Mouse (Mus musculus): ENCODE measurements around the gene Cpeb3. TPM values are rescaled to one million over a fixed set of nuclear protein-coding genes. Genes with fewer than 3 reads are reported as not detected.
"Not testable (repeated sequence)": the region's sequence is repeated elsewhere in the genome, so short reads cannot be mapped to it uniquely, and the experiment has no call there.

Gene Cpeb3
- polyA plus RNA-seq, 1 experiment from 2014 or later, result 1.3 TPM

DNA sequence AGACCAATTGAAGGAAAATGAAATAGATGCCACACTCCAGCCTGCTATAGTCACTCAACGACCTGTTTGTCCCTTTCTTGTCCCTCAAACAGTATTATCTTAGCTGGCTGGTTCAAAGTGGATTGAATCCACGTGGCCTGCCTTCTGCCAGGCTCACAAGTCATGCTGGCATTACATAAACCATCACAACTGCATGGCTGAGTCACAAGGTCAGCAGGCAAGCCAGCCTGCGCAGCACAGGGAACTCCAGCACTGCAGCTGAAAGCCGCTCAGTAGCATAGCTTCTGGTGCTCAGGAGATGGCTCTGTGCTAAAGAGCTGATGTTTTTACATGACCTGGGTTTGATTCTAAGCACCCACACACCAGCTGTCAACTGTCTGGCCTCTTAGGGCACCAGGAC, 130.3 kb downstream of the Cpeb3 start:
- H3K36me3 ChIP-seq (ENCODE audit: insufficient read depth, low read length), result no peaks in the 10 kb centered on the region
- no peak overlapping the region for H3K4me2 ChIP-seq (replicated peaks; ENCODE audit: low read depth, low read length)
- H3K9ac ChIP-seq (replicated peaks; ENCODE audit: low read length), result no peak overlapping the region
- H3K4me3 ChIP-seq (ENCODE audit: low read length), result no peak overlapping the region
- no peak for ATAC-seq (ENCODE audit: low FRiP score, low TSS enrichment)
- WGBS, result 31% methylated on average over 4 of the region's 4 CpGs
- H3K4me1 ChIP-seq (ENCODE audit: insufficient read depth, low read length), result no peaks in the 10 kb centered on the region
- H3K27ac ChIP-seq (ENCODE audit: low read length), result no peak overlapping the region
- no peaks in the 10 kb centered on the region for H3K9me3 ChIP-seq (ENCODE audit: low read length)
- no peaks in the 10 kb centered on the region for H3K27me3 ChIP-seq (ENCODE audit: insufficient read depth, low read length)

- H3K36me3 ChIP-seq (ENCODE audit: insufficient read depth, low read length); H3K4me1 ChIP-seq (ENCODE audit: insufficient read depth, low read length); H3K27me3 ChIP-seq (ENCODE audit: insufficient read depth, low read length); H3K9ac ChIP-seq (replicated peaks; ENCODE audit: low read length); ATAC-seq (ENCODE audit: low FRiP score, low TSS enrichment); H3K4me3 ChIP-seq (ENCODE audit: low read length); H3K27ac ChIP-seq (ENCODE audit: low read length); H3K4me2 ChIP-seq (replicated peaks; ENCODE audit: low read depth, low read length); H3K9me3 ChIP-seq (ENCODE audit: low read length): not testable (repeated sequence)
- 79% methylated on average over 4 of the region's 4 CpGs for WGBS
Measured at GRCm38 (mm10) chr19:37077258-37077657, 131.1 kb downstream of the Cpeb3 start.

DNA sequence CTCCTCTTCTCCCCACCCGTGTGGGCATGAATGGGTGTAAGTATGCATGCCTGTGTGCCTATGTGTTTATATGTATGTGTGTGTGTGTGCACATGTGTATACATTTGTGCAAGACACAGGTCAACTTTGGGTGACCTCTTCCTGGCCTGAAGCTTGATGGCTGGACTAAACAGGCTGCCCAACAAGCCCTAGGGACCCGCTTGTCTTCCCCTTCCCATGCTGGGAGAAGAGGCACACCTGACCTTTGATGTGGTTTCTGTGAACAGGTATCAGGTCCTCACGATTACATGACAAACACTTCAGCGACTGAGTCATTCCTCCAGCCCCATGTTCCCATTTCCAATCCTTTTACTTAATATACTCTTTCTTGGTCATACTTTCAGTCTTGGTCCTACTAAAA, 131.8 kb downstream of the Cpeb3 start:
- no peak for ATAC-seq (ENCODE audit: low FRiP score, low TSS enrichment)
- Histone ChIP-seq H3K4me2 (replicated peaks; ENCODE audit: low read depth, low read length) (no peak overlapping the region), H3K27ac (ENCODE audit: low read length) (no peak overlapping the region), H3K36me3 (ENCODE audit: insufficient read depth, low read length) (no peaks in the 10 kb centered on the region), H3K4me3 (ENCODE audit: low read length) (no peak overlapping the region), H3K4me1 (ENCODE audit: insufficient read depth, low read length) (no peaks in the 10 kb centered on the region), H3K9me3 (ENCODE audit: low read length) (no peaks in the 10 kb centered on the region), H3K27me3 (ENCODE audit: insufficient read depth, low read length) (no peaks in the 10 kb centered on the region), H3K9ac (replicated peaks; ENCODE audit: low read length) (no peak overlapping the region)
- WGBS, result 85% methylated on average over 4 of the region's 4 CpGs

DNA sequence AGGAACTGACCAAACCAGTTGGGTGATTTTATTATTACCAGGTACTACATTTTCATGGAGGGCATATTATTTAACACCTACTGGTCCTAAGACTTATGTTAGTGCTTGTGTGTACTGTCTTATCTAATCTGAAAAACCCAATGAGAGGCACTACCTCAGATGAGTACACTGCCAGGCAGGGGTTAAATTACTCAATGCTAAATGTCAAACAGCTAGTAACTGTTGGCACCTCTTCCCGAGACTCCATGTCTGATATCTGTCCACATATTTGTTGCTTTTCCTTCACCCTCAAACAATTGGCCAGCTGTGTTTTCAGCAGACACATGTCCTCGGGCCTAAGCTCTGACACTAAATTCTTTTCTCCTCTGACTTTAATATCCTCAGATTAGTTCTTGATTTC, 132.3 kb downstream of the Cpeb3 start:
- WGBS, result 43% methylated on average over 2 of the region's 2 CpGs
- Histone ChIP-seq H3K9ac (replicated peaks; ENCODE audit: low read length) (no peak overlapping the region), H3K27me3 (ENCODE audit: insufficient read depth, low read length) (no peaks in the 10 kb centered on the region), H3K36me3 (ENCODE audit: insufficient read depth, low read length) (no peaks in the 10 kb centered on the region), H3K4me1 (ENCODE audit: insufficient read depth, low read length) (no peaks in the 10 kb centered on the region), H3K4me3 (ENCODE audit: low read length) (no peak overlapping the region), H3K9me3 (ENCODE audit: low read length) (no peaks in the 10 kb centered on the region), H3K4me2 (replicated peaks; ENCODE audit: low read depth, low read length) (no peak overlapping the region), H3K27ac (ENCODE audit: low read length) (no peak overlapping the region)
- no peak for ATAC-seq (ENCODE audit: low FRiP score, low TSS enrichment)

- Histone ChIP-seq H3K4me1 (ENCODE audit: insufficient read depth, low read length) (no peaks in the 10 kb centered on the region), H3K36me3 (ENCODE audit: insufficient read depth, low read length) (no peaks in the 10 kb centered on the region), H3K9ac (replicated peaks; ENCODE audit: low read length) (no peak overlapping the region), H3K27ac (ENCODE audit: low read length) (no peak overlapping the region), H3K4me3 (ENCODE audit: low read length) (no peak overlapping the region), H3K27me3 (ENCODE audit: insufficient read depth, low read length) (no peaks in the 10 kb centered on the region), H3K4me2 (replicated peaks; ENCODE audit: low read depth, low read length) (no peak overlapping the region), H3K9me3 (ENCODE audit: low read length) (no peaks in the 10 kb centered on the region)
- no peak for ATAC-seq (ENCODE audit: low FRiP score, low TSS enrichment)
- WGBS, result 71% methylated on average over 7 of the region's 7 CpGs
Measured at GRCm38 (mm10) chr19:37075690-37076089, 132.7 kb downstream of the Cpeb3 start.

DNA sequence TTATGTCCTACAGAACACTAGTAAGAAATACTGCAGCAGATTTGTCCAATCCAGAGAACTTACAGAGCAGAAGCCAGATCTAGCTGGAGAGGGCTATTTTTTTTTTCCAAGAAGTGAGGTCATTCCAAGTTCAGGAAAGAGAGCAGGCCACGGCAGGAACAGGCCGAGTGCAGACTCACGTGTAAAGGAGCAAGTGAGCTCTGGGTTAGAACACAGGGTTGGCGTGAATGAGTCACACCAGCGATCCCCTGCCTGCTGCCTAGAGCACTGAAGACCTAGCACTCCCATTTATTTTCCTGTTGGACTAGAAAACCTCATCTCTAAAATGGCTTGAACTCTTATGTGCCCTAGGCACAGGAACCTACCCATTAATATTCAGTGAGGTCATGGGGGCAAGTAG, 133.7 kb downstream of the Cpeb3 start:
- WGBS, result 40% methylated on average over 5 of the region's 5 CpGs
- H3K4me3 ChIP-seq (ENCODE audit: low read length), result no peak overlapping the region
- no peaks in the 10 kb centered on the region for H3K27me3 ChIP-seq (ENCODE audit: insufficient read depth, low read length)
- no peak overlapping the region for H3K27ac ChIP-seq (ENCODE audit: low read length)
- no peaks in the 10 kb centered on the region for H3K4me1 ChIP-seq (ENCODE audit: insufficient read depth, low read length)
- no peak overlapping the region for H3K4me2 ChIP-seq (replicated peaks; ENCODE audit: low read depth, low read length)
- H3K36me3 ChIP-seq (ENCODE audit: insufficient read depth, low read length), result no peaks in the 10 kb centered on the region
- ATAC-seq (ENCODE audit: low FRiP score, low TSS enrichment), result no peak
- no peak overlapping the region for H3K9ac ChIP-seq (replicated peaks; ENCODE audit: low read length)
- H3K9me3 ChIP-seq (ENCODE audit: low read length), result no peaks in the 10 kb centered on the region

DNA sequence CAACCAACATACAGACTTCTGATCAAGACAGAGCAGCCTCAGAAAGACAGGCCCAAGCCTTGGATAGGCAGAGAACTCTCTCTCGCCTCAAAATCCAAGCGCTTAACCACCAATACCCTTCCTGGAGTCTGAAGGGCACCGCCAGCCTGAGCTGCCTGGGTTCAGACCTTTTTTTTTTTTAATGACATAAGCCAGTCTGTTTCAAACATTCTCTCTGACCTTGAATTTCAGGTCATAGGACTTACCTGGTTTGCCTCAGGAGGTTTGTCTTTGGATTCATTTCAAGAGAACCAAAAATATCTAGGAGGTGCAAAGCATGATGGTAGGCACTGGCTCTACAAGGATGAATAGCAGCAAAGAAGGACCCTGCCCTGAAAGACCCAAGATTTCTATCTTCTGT, 134.1 kb downstream of the Cpeb3 start:
- no peaks in the 10 kb centered on the region for H3K4me1 ChIP-seq (ENCODE audit: insufficient read depth, low read length)
- no peaks in the 10 kb centered on the region for H3K27me3 ChIP-seq (ENCODE audit: insufficient read depth, low read length)
- H3K36me3 ChIP-seq (ENCODE audit: insufficient read depth, low read length), result no peaks in the 10 kb centered on the region
- no peak overlapping the region for H3K9ac ChIP-seq (replicated peaks; ENCODE audit: low read length)
- H3K4me3 ChIP-seq (ENCODE audit: low read length), result no peak overlapping the region
- no peak for ATAC-seq (ENCODE audit: low FRiP score, low TSS enrichment)
- H3K4me2 ChIP-seq (replicated peaks; ENCODE audit: low read depth, low read length), result no peak overlapping the region
- peak overlapping the region; percentile 26; the same call in 1 of the 2 replicates for H3K27ac ChIP-seq (ENCODE audit: low read length)
- 92% methylated on average over 3 of the region's 3 CpGs for WGBS
- H3K9me3 ChIP-seq (ENCODE audit: low read length), result no peaks in the 10 kb centered on the region

GRCm38 (mm10) chr19:37072871-37073629, 135.4 kb downstream of the Cpeb3 start:
- no peak overlapping the region for H3K27ac ChIP-seq (ENCODE audit: low read length)
- H3K4me1 ChIP-seq (ENCODE audit: insufficient read depth, low read length), result no peaks in the 10 kb centered on the region
- no peaks in the 10 kb centered on the region for H3K27me3 ChIP-seq (ENCODE audit: insufficient read depth, low read length)
- H3K9me3 ChIP-seq (ENCODE audit: low read length), result no peaks in the 10 kb centered on the region
- H3K4me2 ChIP-seq (replicated peaks; ENCODE audit: low read depth, low read length), result no peak overlapping the region
- WGBS, result 70% methylated on average over 5 of the region's 5 CpGs
- no peak overlapping the region for H3K4me3 ChIP-seq (ENCODE audit: low read length)
- no peaks in the 10 kb centered on the region for H3K36me3 ChIP-seq (ENCODE audit: insufficient read depth, low read length)
- no peak for ATAC-seq (ENCODE audit: low FRiP score, low TSS enrichment)
- no peak overlapping the region for H3K9ac ChIP-seq (replicated peaks; ENCODE audit: low read length)

DNA sequence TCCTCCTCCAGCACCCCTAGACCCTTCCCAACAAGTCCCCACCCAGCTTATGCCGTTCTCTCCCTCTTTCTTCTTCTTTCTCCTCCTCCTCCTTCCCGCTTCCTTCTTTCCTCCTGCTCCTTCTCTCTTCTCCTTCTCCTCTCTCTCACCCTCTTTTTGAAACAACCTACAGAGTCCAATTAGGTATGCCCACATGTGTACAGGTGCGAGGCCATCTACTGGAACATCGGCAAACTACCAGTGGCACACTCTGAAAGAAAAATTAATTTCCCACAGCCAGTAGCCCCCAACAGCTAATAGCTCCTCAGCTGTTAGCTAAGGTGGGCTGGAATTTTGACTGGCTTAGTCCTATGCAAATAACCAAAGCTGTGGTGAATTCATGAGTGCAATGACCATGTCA, 139.2 kb downstream of the Cpeb3 start:
- H3K36me3 ChIP-seq (ENCODE audit: insufficient read depth, low read length), result no peaks in the 10 kb centered on the region
- 94% methylated on average over 4 of the region's 4 CpGs for WGBS
- no peaks in the 10 kb centered on the region for H3K9me3 ChIP-seq (ENCODE audit: low read length)
- H3K27ac ChIP-seq (ENCODE audit: low read length), result no peak overlapping the region
- H3K4me1 ChIP-seq (ENCODE audit: insufficient read depth, low read length), result no peaks in the 10 kb centered on the region
- H3K9ac ChIP-seq (replicated peaks; ENCODE audit: low read length), result no peak overlapping the region
- no peak overlapping the region for H3K4me3 ChIP-seq (ENCODE audit: low read length)
- no peak overlapping the region for H3K4me2 ChIP-seq (replicated peaks; ENCODE audit: low read depth, low read length)
- H3K27me3 ChIP-seq (ENCODE audit: insufficient read depth, low read length), result no peaks in the 10 kb centered on the region
- no peak for ATAC-seq (ENCODE audit: low FRiP score, low TSS enrichment)

- Histone ChIP-seq H3K9me3 (ENCODE audit: low read length) (no peaks in the 10 kb centered on the region), H3K9ac (replicated peaks; ENCODE audit: low read length) (no peak overlapping the region), H3K4me2 (replicated peaks; ENCODE audit: low read depth, low read length) (no peak overlapping the region), H3K4me1 (ENCODE audit: insufficient read depth, low read length) (no peaks in the 10 kb centered on the region), H3K27me3 (ENCODE audit: insufficient read depth, low read length) (no peaks in the 10 kb centered on the region), H3K27ac (ENCODE audit: low read length) (no peak overlapping the region), H3K4me3 (ENCODE audit: low read length) (no peak overlapping the region), H3K36me3 (ENCODE audit: insufficient read depth, low read length) (no peaks in the 10 kb centered on the region)
- no peak for ATAC-seq (ENCODE audit: low FRiP score, low TSS enrichment)
- 78% methylated on average over 4 of the region's 4 CpGs for WGBS
Measured at GRCm38 (mm10) chr19:37060078-37060477, 148.3 kb downstream of the Cpeb3 start.

All from kidney, embryonic 16.5 days (tissue).